Mouse (Mus musculus) thymus, postnatal 10 days (tissue): ENCODE results near the gene Krtap19-3.

ENCODE experiments used
- DNase-seq, 2 experiments: peaks; one replicate each; pipeline ENCODE4 v3.0.0; 2021; ENCODE audit warnings: low spot score in 2 of 2

Gene Krtap19-3

DNA sequence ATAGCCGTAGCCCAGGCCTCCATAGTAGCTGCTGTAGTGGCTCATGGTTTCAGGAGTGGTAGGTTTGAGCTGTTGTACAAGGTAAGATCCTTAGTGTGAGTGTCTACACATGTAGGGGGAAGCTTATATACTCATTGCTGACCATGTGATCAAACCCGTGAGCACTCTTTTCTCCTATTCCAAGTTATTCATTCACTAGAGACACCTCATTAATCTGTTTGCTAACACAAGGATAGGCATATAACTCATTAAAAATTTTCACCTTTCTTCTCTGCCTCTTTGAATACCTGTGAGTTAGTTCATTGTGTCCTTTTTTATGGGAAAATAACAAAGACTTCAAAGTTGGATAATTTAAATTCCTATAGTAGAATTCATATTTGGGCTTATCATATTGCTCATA, at the start of gene Krtap19-3:
Gene Krtap19-3, minus strand, starts transcription at position 101 of the 400 bp plus-strand sequence.
- DNase-seq = no peak

DNA sequence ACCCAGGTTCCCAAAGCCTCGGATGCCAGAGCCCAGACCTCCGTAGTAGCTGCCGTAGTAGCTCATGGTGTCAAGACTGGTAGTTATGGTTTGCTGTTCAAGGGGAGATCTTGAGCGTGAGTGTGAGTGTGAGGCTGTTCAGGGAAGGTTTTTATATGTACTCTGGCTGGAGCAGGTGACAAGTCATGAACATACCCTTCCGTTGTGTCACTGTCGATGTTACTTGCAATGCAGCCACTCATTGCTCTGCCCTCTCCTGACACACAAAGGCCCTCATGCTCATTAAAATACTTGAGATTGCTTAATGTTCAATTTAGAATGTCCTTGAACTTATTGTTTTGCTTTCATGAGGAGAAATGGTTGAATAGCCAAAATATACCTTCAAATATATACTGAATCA, 18.5 kb upstream of the Krtap19-3 start, which contains the start of gene Krtap19-5:
Gene Krtap19-5, minus strand, starts transcription at position 101 of the 400 bp plus-strand sequence.
- DNase-seq = no peak

DNA sequence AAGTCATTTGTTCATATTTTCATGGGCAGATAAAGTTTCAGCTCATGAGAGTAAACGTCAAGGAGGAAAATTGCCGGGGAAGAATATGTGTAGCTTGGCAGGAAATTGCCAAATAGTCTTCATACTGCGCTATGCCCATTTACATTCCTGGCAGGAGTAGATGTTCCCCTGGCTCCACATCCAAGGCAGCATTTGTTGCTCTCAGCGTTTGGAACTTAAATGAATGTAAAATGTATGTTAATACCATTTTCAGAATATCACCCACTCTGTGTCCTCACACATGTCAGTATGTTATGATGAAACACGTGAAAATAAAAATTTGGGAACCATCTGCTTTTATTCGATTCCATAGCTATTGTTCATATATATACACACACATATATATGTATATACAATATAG, 9.0 kb upstream of the Krtap19-3 start:
- DNase-seq = no peak

GRCm38 (mm10) chr16:88884989-88885388, 7.2 kb upstream of the Krtap19-3 start, which contains the start of gene Krtap19-4:
Gene Krtap19-4, minus strand, starts transcription at chr16:88885089.
- DNase-seq = no peak

DNA sequence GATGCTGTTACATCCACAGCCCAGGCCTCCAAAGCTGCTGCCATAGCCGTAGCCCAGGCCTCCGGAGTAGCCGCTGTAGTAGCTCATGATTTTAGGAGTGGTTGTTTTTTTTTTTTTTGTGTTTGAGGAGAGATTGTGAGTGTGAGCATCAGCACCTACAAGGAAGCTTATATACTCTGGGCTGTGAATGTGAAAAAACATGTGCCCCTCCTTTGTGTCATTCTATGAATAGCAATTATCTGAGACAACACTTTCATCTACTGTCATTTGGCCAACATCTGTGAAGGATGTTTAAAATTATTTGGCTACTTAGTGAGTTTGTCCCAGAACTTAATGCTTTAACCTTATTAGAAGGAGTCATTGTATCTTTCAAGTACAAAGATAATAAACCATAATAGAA, 3.7 kb downstream of the Krtap19-3 start, which contains the start of gene Krtap19-2:
Gene Krtap19-2, minus strand, starts transcription at position 101 of the 400 bp plus-strand sequence.
- DNase-seq = no peak

GRCm38 (mm10) chr16:88869311-88869710, 8.5 kb downstream of the Krtap19-3 start, which contains the start of gene Krtap19-1:
Gene Krtap19-1, minus strand, starts transcription at chr16:88869411.
- DNase-seq = no peak

DNA sequence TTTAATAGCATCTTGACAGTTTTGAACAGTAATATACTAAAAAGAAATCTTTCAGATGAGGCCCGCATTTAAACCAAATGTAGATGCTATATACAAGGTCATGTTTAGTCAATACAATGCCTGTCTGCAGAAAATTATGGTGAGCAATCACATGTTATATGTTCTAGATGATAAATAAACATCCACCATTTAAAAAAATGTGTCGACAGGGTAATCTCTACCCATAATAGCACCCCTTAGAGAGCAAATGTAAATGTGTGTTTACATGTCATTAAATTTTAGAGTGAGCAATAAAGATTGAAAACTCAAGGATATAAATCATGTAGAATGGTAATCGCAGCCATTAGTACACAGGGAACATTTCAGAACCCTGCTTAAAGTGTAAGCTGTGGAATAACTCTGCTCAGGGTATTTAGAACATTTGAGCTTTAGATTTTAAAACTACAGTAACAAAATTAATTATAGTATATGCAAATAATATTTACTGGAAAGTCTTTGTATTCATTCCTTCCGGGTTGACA, 12.9 kb downstream of the Krtap19-3 start:
- DNase-seq = no peak

DNA sequence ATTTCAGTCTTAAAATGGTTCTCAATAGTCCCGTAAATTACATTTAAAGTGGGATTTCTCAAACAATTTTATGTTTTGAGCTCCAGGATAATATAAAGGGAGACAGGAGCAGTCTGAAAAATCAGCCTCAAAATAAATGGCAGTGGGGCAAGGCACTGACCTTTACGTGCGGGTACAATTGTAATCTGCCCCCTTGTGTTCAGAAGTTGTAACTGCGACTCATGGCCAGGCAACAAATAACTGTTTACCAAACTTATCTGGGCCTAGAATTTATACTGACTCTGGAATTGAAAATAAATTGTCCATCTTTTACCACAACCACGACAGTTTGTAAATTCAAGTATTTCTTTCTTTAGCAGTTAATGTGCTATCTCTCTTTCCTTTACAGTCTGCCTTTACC, 26.4 kb downstream of the Krtap19-3 start:
- DNase-seq = peak in 1 of 2 experiments; percentile 4

- DNase-seq = no peak
Observed at GRCm38 (mm10) chr16:88848558-88848957, 29.3 kb downstream of the Krtap19-3 start.

GRCm38 (mm10) chr16:88847363-88847762, 30.5 kb downstream of the Krtap19-3 start:
- no peak for DNase-seq
